Mouse (Mus musculus) ovary, postnatal 36 days (tissue): ENCODE data around the gene Vps51.
"Not testable (repeated sequence)": the region's sequence is repeated elsewhere in the genome, so short reads cannot be mapped to it uniquely, and the experiment has no call there.

ENCODE experiments used
- DNase-seq: peaks from one replicate; pipeline ENCODE4 v3.0.0; 2022; ENCODE audit warnings: low spot score, mixed read lengths

Gene Vps51

GRCm38 (mm10) chr19:6047899-6048166 lies 29.2 kb downstream of the Vps51 start:
- no peak for DNase-seq

GRCm38 (mm10) chr19:6047154-6047898 lies 29.7 kb downstream of the Vps51 start:
- no peak for DNase-seq

- DNase-seq, result peak; percentile 88
These were observed 30.5 kb downstream of the Vps51 start, which contains the start of gene Syvn1 for GRCm38 (mm10) chr19:6046294-6047153. Syvn1 (plus strand) TSS chr19:6046576.

GRCm38 (mm10) chr19:6045366-6046293 lies 31.4 kb downstream of the Vps51 start:
- no peak for DNase-seq

- not testable (repeated sequence) for DNase-seq
These were observed 32.9 kb downstream of the Vps51 start for GRCm38 (mm10) chr19:6044102-6044501.

- DNase-seq, result no peak
These were observed 34.7 kb downstream of the Vps51 start for GRCm38 (mm10) chr19:6042293-6042692.

GRCm38 (mm10) chr19:6040002-6040401 lies 37.0 kb downstream of the Vps51 start:
- no peak for DNase-seq

GRCm38 (mm10) chr19:6038326-6038725 lies 38.7 kb downstream of the Vps51 start:
- DNase-seq, result no peak

- no peak for DNase-seq
These were observed 39.3 kb downstream of the Vps51 start for GRCm38 (mm10) chr19:6037695-6038094.

- no peak for DNase-seq
These were observed 41.0 kb downstream of the Vps51 start for GRCm38 (mm10) chr19:6035966-6036585.

GRCm38 (mm10) chr19:6030520-6031280 lies 46.3 kb downstream of the Vps51 start:
- no peak for DNase-seq

- DNase-seq, result no peak
These were observed 47.6 kb downstream of the Vps51 start for GRCm38 (mm10) chr19:6029426-6029825.

- no peak for DNase-seq
These were observed 48.0 kb downstream of the Vps51 start for GRCm38 (mm10) chr19:6028991-6029390.

GRCm38 (mm10) chr19:6023930-6024329 lies 53.1 kb downstream of the Vps51 start:
- DNase-seq, result peak; percentile 17

GRCm38 (mm10) chr19:6023059-6023458 lies 54.0 kb downstream of the Vps51 start:
- DNase-seq, result no peak

GRCm38 (mm10) chr19:6020276-6020675 lies 56.8 kb downstream of the Vps51 start:
- no peak for DNase-seq

GRCm38 (mm10) chr19:6018142-6019089 lies 58.6 kb downstream of the Vps51 start:
- DNase-seq, result peak; percentile 82
